Mouse (Mus musculus) MEL (cell line): ENCODE data around the gene Flt3l. TPM values are rescaled to one million over a fixed set of nuclear protein-coding genes. Genes with fewer than 3 reads are reported as not detected.
"Not testable (repeated sequence)": the region's sequence is repeated elsewhere in the genome, so short reads cannot be mapped to it uniquely, and the experiment has no call there.

Experiments
- DNase-seq: peaks from one replicate; pipeline ENCODE4 v3.0.0; 2011; ENCODE audit warnings: low read depth, low spot score
- H3K27ac ChIP-seq: 2 replicates; pipeline ENCODE4 v1.5.1; 2012; ENCODE audit warnings: low read depth, mild to moderate bottlenecking, control low read depth, low read length, moderate library complexity; ENCODE audit not compliant: control insufficient read depth
- H3K27me3 ChIP-seq, 2 experiments: fragments of 150-350 bp in 1 of 2; sonication (generic) in 1 of 2; 2 replicates each; pipeline ENCODE4 v1.6.1; 2012; ENCODE audit warnings: low read length in 2 of 2, mild to moderate bottlenecking in 2 of 2, improper control_type of control experiment in 1 of 2, moderate library complexity in 1 of 2; ENCODE audit not compliant: insufficient read depth in 2 of 2, control insufficient read depth in 1 of 2
- H3K36me3 ChIP-seq, 2 experiments: 2 replicates each; pipeline ENCODE4 v1.6.1; 2012 to 2014; ENCODE audit warnings: low read length in 2 of 2, improper control_type of control experiment in 1 of 2, inconsistent platforms in 1 of 2, mild to moderate bottlenecking in 1 of 2; ENCODE audit not compliant: insufficient read depth in 2 of 2, control insufficient read depth in 1 of 2
- H3K4me1 ChIP-seq, 2 experiments: fragments of 150-350 bp in 1 of 2; sonication (generic) in 1 of 2; 2 replicates each; pipeline ENCODE4 v1.6.1; 2012; ENCODE audit warnings: low read length in 2 of 2, improper control_type of control experiment in 1 of 2, mild to moderate bottlenecking in 1 of 2; ENCODE audit not compliant: insufficient read depth in 2 of 2, control insufficient read depth in 1 of 2
- H3K4me3 ChIP-seq, 2 experiments: fragments of 150-350 bp in 1 of 2; sonication (generic) in 1 of 2; 2 replicates each; pipeline ENCODE4 v1.5.1; 2012; ENCODE audit warnings: low read depth in 2 of 2, low read length in 2 of 2, mild to moderate bottlenecking in 2 of 2, moderate library complexity in 2 of 2, control low read depth in 1 of 2, improper control_type of control experiment in 1 of 2; ENCODE audit not compliant: control insufficient read depth in 1 of 2, insufficient read depth in 1 of 2
- H3K79me2 ChIP-seq: 2 replicates; pipeline ENCODE4 v1.6.1; 2012; ENCODE audit warnings: mild to moderate bottlenecking, low read length, moderate library complexity; ENCODE audit not compliant: control insufficient read depth, poor library complexity, insufficient read depth
- H3K9ac ChIP-seq: 2 replicates; pipeline ENCODE4 v1.6.1; 2012; ENCODE audit warnings: low read depth, mild to moderate bottlenecking, control low read depth, low read length, moderate library complexity; ENCODE audit not compliant: control insufficient read depth, poor library complexity, severe bottlenecking
- H3K9me3 ChIP-seq: fragments of 150-350 bp; sonication (generic); replicated peaks from 2 replicates; pipeline ENCODE4 v1.6.1; 2012; ENCODE audit warnings: mild to moderate bottlenecking, low read length, improper control_type of control experiment, moderate library complexity; ENCODE audit not compliant: insufficient read depth
- CHD1 ChIP-seq: IDR thresholded peaks from 2 replicates; pipeline ENCODE4 v1.6.1; 2012; ENCODE audit warnings: low read depth, mild to moderate bottlenecking, inconsistent platforms, low read length, improper control_type of control experiment
- CHD2 ChIP-seq: IDR thresholded peaks from 2 replicates; pipeline ENCODE4 v1.6.1; 2011; ENCODE audit warnings: low read length, improper control_type of control experiment
- CTCF ChIP-seq, 3 experiments: IDR thresholded peaks in 2 of 3; conservative IDR thresholded peaks in 1 of 3; 2 replicates each; pipeline ENCODE4 v1.5.1; 2011 to 2012; ENCODE audit warnings: low read length in 3 of 3, low read depth in 2 of 3, mild to moderate bottlenecking in 2 of 3, improper control_type of control experiment in 1 of 3, inconsistent platforms in 1 of 3, mixed read lengths in 1 of 3, moderate library complexity in 1 of 3; ENCODE audit not compliant: control insufficient read depth in 1 of 3, insufficient read depth in 1 of 3, poor library complexity in 1 of 3, severe bottlenecking in 1 of 3
- ETS1 ChIP-seq: IDR thresholded peaks from 2 replicates; pipeline ENCODE4 v1.6.1; 2012; ENCODE audit warnings: low read depth, mild to moderate bottlenecking, inconsistent platforms, low read length, improper control_type of control experiment, moderate library complexity
- GATA1 ChIP-seq: IDR thresholded peaks from 2 replicates; pipeline ENCODE4 v1.6.1; 2011; ENCODE audit warnings: low read depth, low read length, improper control_type of control experiment
- HCFC1 ChIP-seq: IDR thresholded peaks from 2 replicates; pipeline ENCODE4 v1.6.1; 2012; ENCODE audit warnings: low read depth, mild to moderate bottlenecking, inconsistent platforms, low read length, improper control_type of control experiment, moderate library complexity
- JUND ChIP-seq: IDR thresholded peaks from 2 replicates; pipeline ENCODE4 v1.6.1; 2011; ENCODE audit warnings: low read depth, mild to moderate bottlenecking, improper control_type of control experiment, low read length
- MAZ ChIP-seq: IDR thresholded peaks from 2 replicates; pipeline ENCODE4 v1.6.1; 2012; ENCODE audit warnings: low read depth, mild to moderate bottlenecking, inconsistent platforms, low read length, improper control_type of control experiment
- MEF2A ChIP-seq: IDR thresholded peaks from 2 replicates; pipeline ENCODE4 v1.6.1; 2014; ENCODE audit warnings: low read depth, mild to moderate bottlenecking, inconsistent platforms, low read length, improper control_type of control experiment; ENCODE audit not compliant: poor library complexity, insufficient replicate concordance, severe bottlenecking; ENCODE audit errors: extremely low read depth
- MXI1 ChIP-seq: IDR thresholded peaks from 2 replicates; pipeline ENCODE4 v1.6.1; 2011; ENCODE audit warnings: mild to moderate bottlenecking, low read depth, low read length, improper control_type of control experiment
- NELFE ChIP-seq: IDR thresholded peaks from 2 replicates; pipeline ENCODE4 v1.6.1; 2011; ENCODE audit warnings: low read depth, low read length, improper control_type of control experiment
- NRF1 ChIP-seq: IDR thresholded peaks from 2 replicates; pipeline ENCODE4 v1.6.1; 2014; ENCODE audit warnings: low read depth, mild to moderate bottlenecking, inconsistent platforms, low read length, improper control_type of control experiment, moderate library complexity; ENCODE audit not compliant: poor library complexity, insufficient read depth, severe bottlenecking
- POLR2A ChIP-seq, 2 experiments: IDR thresholded peaks; 2 replicates each; pipeline ENCODE4 v1.6.1; 2011 to 2012; ENCODE audit warnings: low read length in 2 of 2, mild to moderate bottlenecking in 2 of 2, control low read depth in 1 of 2, improper control_type of control experiment in 1 of 2, low read depth in 1 of 2, moderate library complexity in 1 of 2; ENCODE audit not compliant: control insufficient read depth in 1 of 2, insufficient read depth in 1 of 2, poor library complexity in 1 of 2
- POLR2AphosphoS2 ChIP-seq: IDR thresholded peaks from 2 replicates; pipeline ENCODE4 v1.6.1; 2011; ENCODE audit warnings: low read length, improper control_type of control experiment
- POLR2AphosphoS5 ChIP-seq: IDR thresholded peaks from 2 replicates; pipeline ENCODE4 v1.6.1; 2012; ENCODE audit warnings: low read depth, borderline replicate concordance, mild to moderate bottlenecking, inconsistent platforms, low read length, moderate library complexity, mixed read lengths
- RAD21 ChIP-seq: IDR thresholded peaks from 2 replicates; pipeline ENCODE4 v1.6.1; 2011; ENCODE audit warnings: mild to moderate bottlenecking, low read depth, low read length, improper control_type of control experiment
- RCOR1 ChIP-seq: IDR thresholded peaks from 2 replicates; pipeline ENCODE4 v1.6.1; 2012; ENCODE audit warnings: low read depth, mild to moderate bottlenecking, inconsistent platforms, low read length, improper control_type of control experiment
- SMC3 ChIP-seq: IDR thresholded peaks from 2 replicates; pipeline ENCODE4 v1.6.1; 2011; ENCODE audit warnings: low read depth, low read length, improper control_type of control experiment
- TAL1 ChIP-seq: IDR thresholded peaks from 2 replicates; pipeline ENCODE4 v1.6.1; 2012; ENCODE audit warnings: mild to moderate bottlenecking, inconsistent platforms, low read length, moderate library complexity, mixed read lengths
- TBP ChIP-seq: IDR thresholded peaks from 2 replicates; pipeline ENCODE4 v1.8.0; 2011; ENCODE audit warnings: low read depth, low read length, improper control_type of control experiment
- TCF12 ChIP-seq: IDR thresholded peaks from 2 replicates; pipeline ENCODE4 v1.6.1; 2014; ENCODE audit warnings: low read depth, mild to moderate bottlenecking, inconsistent platforms, low read length, improper control_type of control experiment, moderate library complexity
- ZC3H11A ChIP-seq: IDR thresholded peaks from 2 replicates; pipeline ENCODE4 v1.6.1; 2012; ENCODE audit warnings: low read depth, mild to moderate bottlenecking, inconsistent platforms, low read length, improper control_type of control experiment
- ZKSCAN1 ChIP-seq: IDR thresholded peaks from 2 replicates; pipeline ENCODE4 v1.6.1; 2012; ENCODE audit warnings: low read depth, mild to moderate bottlenecking, inconsistent platforms, low read length, improper control_type of control experiment, moderate library complexity
- ZMIZ1 ChIP-seq: IDR thresholded peaks from 2 replicates; pipeline ENCODE4 v1.6.1; 2012; ENCODE audit warnings: low read depth, mild to moderate bottlenecking, inconsistent platforms, low read length, improper control_type of control experiment, moderate library complexity
- ZNF384 ChIP-seq: IDR thresholded peaks from 2 replicates; pipeline ENCODE4 v1.6.1; 2012; ENCODE audit warnings: low read depth, mild to moderate bottlenecking, inconsistent platforms, low read length, improper control_type of control experiment
- polyA plus RNA-seq, 2 experiments: library from polyadenylated mRNA; stranded (reverse) in 1 of 2; unstranded in 1 of 2; fragments of >175 nt in 1 of 2; fragments of >200 nt in 1 of 2; gene quantifications; 2 replicates each; pipeline versions ENCODE4 v1.2.1 to v1.2.4; 2012; ENCODE audit warnings: low replicate concordance in 2 of 2, low read depth in 1 of 2; ENCODE audit not compliant: insufficient read length in 2 of 2, insufficient read depth in 1 of 2, missing spikeins in 1 of 2
- total RNA-seq: library from RNA; depleted of rRNA; stranded (reverse); fragments of 300-350 nt; gene quantifications from 2 replicates; pipeline ENCODE4 v1.2.3, GENCODE M21; 2012

The Flt3l gene
- total and polyA plus RNA-seq, 3 experiments = 13.0 to 35.4 TPM; not detected in 1

DNA sequence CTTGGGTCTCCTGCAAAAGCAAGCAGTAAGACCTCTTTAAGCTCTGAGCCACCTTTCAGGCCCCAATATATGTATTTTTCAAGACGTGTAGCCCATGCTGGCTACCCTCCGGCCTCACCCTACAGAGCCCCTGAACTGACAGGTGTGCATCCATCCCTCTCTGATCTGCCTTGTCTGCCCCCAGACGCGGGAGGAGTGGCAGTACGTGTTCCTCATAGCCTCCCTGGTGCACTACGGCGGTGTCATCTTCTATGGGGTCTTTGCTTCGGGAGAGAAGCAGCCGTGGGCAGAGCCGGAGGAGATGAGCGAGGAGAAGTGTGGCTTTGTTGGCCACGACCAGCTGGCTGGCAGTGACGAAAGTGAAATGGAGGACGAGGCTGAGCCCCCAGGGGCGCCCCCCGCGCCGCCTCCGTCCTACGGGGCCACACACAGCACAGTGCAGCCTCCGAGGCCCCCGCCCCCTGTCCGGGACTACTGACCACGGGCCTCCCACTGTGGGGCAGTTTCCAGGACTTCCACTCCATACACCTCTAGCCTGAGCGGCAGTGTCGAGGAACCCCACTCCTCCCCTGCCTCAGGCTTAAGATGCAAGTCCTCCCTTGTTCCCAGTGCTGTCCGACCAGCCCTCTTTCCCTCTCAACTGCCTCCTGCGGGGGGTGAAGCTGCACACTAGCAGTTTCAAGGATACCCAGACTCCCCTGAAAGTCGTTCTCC, 38.5 kb upstream of the Flt3l start:
- Histone ChIP-seq H3K27ac (no peak overlapping the region), H3K9ac (no peak overlapping the region), H3K4me3 (no peak overlapping the region), H3K27me3 (no peaks in the 10 kb centered on the region), H3K4me1 (no peaks in the 10 kb centered on the region), H3K79me2 (no peaks in the 10 kb centered on the region), H3K36me3 (no peaks in the 10 kb centered on the region), H3K9me3 (no peaks in the 10 kb centered on the region)
- DNase-seq = no peak
- TF ChIP-seq POLR2A (IDR thresholded peaks at IDR 0.05; ENCODE audit: control insufficient read depth in 1 of 2, insufficient read depth in 1 of 2, low read depth in 1 of 2, low read length in 2 of 2, poor library complexity in 1 of 2) (no peak), HCFC1 (no peak), RCOR1 (no peak), ZKSCAN1 (no peak), ZNF384 (no peak)

DNA sequence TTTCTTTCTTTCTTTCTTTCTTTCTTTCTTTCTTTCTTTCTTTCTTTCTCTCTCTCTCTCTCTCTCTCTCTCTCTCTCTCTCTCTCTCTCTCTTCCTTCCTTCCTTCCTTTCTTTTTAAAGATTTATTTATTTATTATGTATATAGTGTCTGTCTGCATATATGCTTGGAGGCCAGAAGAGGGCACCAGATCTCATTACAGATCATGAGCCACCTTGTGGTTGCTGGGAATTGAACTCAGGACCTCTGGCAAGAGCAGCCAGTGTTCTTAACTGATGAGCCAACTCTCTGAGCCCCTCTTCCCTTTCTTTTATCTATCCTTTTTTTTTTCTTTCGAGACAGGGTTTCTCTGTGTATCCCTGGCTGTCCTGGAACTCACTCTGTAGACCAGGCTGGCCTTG, 37.5 kb upstream of the Flt3l start:
- not testable (repeated sequence) for H3K9me3 ChIP-seq, H3K27ac ChIP-seq, H3K36me3 ChIP-seq, H3K79me2 ChIP-seq, H3K27me3 ChIP-seq, H3K4me1 ChIP-seq, H3K9ac ChIP-seq, H3K4me3 ChIP-seq
- peak; percentile 75 for DNase-seq
- TF ChIP-seq ZC3H11A (peak; percentile 47), GATA1 (0 out of 2 replicates have a peak, but pooled peaks have one; percentile 20), RAD21 (peak; percentile 42), CTCF (IDR thresholded peaks at IDR 0.05 in 2 of 3, conservative IDR thresholded peaks at IDR 0.05 in 1 of 3; ENCODE audit: control insufficient read depth in 1 of 3, insufficient read depth in 1 of 3, low read depth in 2 of 3, low read length in 3 of 3, poor library complexity in 1 of 3, severe bottlenecking in 1 of 3) (peak; percentile 15 to 68 (median 57); a peak in 4 of 6 replicates), SMC3 (peak; percentile 63), ZNF384 (0 out of 2 replicates have a peak, but pooled peaks have one; percentile 19)

DNA sequence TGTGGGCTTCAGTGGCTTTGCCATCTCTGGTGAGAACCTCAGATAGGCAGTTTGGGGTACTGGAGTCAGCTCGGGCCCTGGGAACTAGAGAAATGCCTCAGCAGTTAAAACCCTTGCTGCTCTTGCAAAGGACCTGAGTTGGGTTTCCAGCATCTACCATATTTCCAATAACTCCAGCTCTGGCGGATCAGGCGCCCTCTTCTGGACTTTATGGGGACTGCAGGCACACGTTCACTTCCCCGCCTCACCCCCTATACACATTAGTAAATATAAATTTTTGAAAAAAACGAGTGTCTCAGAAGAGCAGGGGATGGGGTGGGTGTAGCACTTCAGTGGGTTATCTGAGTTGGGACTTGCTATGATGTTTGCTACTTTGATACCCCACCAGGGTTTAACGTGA, 36.7 kb upstream of the Flt3l start:
- DNase-seq = peak; percentile 68
- Histone ChIP-seq H3K79me2 (no peaks in the 10 kb centered on the region), H3K27me3 (no peaks in the 10 kb centered on the region), H3K4me1 (no peaks in the 10 kb centered on the region), H3K9ac (no peak overlapping the region), H3K27ac (no peak overlapping the region), H3K9me3 (no peaks in the 10 kb centered on the region), H3K4me3 (no peak overlapping the region), H3K36me3 (no peaks in the 10 kb centered on the region)
- no peak for TF ChIP-seq CHD1
- 0 out of 2 replicates have a peak, but pooled peaks have one; percentile 7 for TF ChIP-seq ZNF384
- no peak for TF ChIP-seq CHD2
- no peak for TF ChIP-seq TBP
- TF ChIP-seq POLR2AphosphoS5 = no peak
- no peak for TF ChIP-seq TCF12
- TF ChIP-seq MXI1 = no peak
- TF ChIP-seq JUND = no peak
- no peak for TF ChIP-seq MEF2A
- no peak for TF ChIP-seq POLR2A (IDR thresholded peaks at IDR 0.05; ENCODE audit: control insufficient read depth in 1 of 2, insufficient read depth in 1 of 2, low read depth in 1 of 2, low read length in 2 of 2, poor library complexity in 1 of 2)
- no peak for TF ChIP-seq ETS1
- no peak for TF ChIP-seq NRF1
- no peak for TF ChIP-seq TAL1
- no peak for TF ChIP-seq MAZ
- no peak for TF ChIP-seq POLR2AphosphoS2
- TF ChIP-seq HCFC1 = no peak
- TF ChIP-seq ZMIZ1 = no peak
- TF ChIP-seq RCOR1 = no peak
- no peak for TF ChIP-seq NELFE
